Mouse (Mus musculus): ENCODE results near the gene Snx9.

The Snx9 gene

DNA sequence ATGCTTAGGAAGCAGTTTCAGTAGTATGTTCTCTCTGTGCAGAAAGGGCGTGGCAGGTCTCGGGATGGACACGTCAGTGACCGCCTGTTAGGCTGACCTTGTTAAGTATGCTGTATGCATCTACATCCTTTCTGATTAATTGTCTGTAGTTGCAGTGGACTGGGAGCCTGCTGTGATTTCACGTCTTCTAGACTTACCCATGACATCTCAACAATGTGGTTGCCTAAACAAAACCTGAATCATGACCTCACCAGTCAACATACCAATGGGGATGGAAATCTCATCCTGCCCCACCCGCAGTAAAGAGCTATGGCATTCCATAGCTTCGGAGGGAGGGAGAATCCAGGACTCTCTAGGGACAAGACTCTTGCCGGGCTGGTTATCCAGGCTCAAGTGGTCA lies 5.0 kb downstream of the Snx9 start:
- DNase-seq: no peak

DNA sequence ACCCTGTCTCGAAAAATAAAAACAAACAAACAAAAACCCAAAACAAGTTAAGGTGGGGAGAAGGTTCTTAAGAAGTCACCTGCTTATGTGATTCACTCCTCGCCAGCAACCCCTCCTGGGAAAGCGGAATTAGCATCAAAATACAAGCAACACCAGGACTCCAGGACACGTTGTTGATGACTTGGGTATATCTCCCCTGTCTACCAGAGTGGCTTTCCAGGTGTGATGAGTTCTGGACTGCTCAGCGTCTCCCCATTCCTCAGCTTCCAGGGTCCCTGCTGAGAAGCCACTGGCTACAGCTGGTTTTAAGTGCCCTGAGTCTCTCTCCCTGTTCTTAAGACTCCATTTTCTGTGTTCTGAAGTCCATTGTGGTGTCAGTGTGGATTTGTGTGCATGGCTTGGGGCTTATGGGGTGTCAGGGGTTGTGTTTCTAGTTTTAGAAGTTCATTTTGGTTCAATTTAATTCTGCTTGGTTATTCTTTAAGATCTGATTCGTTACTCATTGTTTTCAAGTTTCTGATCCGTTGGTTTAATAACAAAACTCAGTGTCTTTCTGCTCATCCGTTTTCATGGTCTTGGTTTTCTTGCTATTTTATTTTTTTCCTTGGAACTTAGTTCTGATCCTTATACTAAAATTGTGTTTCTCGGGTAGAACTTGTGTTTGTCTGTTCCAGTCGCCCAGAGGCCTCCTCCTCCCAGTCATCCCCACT lies 7.7 kb downstream of the Snx9 start:
- DNase-seq: no peak

GRCm38 (mm10) chr17:5849421-5849910 lies 8.3 kb downstream of the Snx9 start:
- peak; percentile 89 to 94 for DNase-seq

DNA sequence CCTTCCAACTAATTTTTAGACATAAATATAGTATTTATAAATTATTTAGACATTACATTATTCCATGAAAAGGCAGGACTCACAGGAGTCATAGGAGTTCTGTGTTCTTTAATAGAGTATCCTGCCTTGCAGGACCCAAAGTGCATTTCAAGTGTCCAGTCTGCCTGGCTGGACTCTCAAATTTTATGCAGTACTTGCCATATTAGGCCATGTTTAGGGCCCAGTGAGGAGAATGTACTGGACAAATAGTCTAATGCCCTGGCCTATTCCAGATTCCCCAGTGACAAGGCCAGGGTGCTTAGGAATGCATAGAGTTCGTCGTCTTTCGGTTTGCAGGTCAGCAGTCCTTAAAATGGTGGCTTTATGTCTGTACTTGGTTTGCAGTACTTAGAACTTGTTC lies 8.9 kb downstream of the Snx9 start:
- no peak for DNase-seq

DNA sequence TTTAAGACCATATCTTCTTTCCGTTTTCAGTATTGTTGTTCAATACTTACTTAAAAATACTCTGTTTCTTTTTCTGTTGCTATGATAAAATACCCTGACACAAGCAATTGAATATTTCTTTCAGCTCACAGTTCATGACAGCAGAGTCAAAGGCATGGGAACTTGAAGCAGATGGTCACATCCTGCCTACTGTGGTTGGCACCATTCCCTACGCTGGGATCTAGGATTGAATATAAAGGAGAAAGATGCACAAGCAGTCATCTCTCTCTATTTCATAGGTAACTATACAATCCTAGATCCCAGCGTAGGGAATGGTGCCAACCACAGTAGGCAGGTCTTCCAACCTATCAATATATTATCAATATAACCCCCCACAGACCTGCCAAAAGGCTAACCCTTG lies 9.3 kb downstream of the Snx9 start:
- DNase-seq: no peak

GRCm38 (mm10) chr17:5853936-5854335 lies 12.8 kb downstream of the Snx9 start:
- DNase-seq: no peak

DNA sequence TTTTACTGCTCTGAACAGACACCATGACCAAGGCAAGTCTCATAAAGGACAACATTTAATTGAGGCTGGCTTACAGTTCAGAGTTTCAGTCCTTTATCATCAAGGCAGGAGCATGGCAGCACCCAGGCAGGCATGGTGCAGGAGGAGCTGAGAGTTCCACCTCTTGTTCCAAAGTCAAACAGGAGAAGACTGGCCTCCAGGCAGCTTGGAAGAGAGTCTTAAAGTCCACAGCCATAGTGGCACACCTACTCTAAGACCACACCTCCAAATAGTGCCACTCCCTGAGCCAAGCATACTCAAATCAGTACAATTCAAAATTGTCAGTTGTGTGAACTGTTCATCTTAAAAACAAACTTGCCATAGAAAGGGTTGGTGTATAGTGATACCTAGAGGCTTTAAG lies 14.4 kb downstream of the Snx9 start:
- peak in 1 of 2 experiments; percentile 29 for DNase-seq

DNA sequence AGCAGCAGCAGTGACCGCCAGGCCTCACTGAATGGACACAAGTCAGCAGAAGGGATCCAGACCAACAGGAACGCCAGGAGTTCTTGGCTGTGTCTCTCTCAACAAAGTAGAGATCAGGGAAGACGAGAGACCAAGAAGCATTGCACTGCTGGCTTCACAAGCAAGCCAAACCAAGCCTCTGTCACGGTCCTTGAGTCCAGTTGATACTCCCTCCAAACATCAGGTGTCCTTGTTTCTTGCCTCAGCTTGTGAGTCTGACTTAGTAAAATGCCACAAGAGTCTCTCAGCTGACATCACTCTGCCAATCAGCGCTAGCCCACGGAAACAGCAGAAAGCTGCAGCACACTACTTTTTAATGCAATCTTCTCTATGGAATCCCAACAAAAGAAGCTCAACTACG lies 15.3 kb downstream of the Snx9 start:
- DNase-seq: peak in 1 of 2 experiments; percentile 30

- peak in 1 of 2 experiments; percentile 18 for DNase-seq
Measured at GRCm38 (mm10) chr17:5857206-5857605, 16.1 kb downstream of the Snx9 start.

DNA sequence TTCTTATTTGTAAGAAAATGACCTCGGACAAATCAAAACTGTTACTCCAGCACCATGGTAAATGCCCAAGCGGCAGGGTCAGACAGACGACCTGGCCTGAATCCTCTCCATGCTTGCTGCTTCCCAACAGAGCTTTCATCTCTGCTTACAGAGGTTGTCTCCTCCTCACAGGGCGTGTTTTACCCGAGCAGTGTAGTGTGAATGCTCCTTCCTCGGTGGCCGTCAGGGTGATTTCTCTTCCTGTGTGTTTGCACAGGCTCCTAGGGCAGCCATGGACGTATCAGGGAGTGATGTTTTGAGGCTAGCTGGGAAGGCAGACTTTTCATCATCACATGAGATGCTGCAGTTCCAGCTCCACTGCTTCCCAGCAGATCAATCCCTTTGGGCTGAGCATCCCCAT lies 17.1 kb downstream of the Snx9 start:
- DNase-seq: peak in 1 of 2 experiments; percentile 33

- no peak for DNase-seq
Measured at GRCm38 (mm10) chr17:5862285-5862684, 21.2 kb downstream of the Snx9 start.

GRCm38 (mm10) chr17:5862869-5863268 lies 21.7 kb downstream of the Snx9 start:
- DNase-seq: peak in 1 of 2 experiments; percentile 2

DNA sequence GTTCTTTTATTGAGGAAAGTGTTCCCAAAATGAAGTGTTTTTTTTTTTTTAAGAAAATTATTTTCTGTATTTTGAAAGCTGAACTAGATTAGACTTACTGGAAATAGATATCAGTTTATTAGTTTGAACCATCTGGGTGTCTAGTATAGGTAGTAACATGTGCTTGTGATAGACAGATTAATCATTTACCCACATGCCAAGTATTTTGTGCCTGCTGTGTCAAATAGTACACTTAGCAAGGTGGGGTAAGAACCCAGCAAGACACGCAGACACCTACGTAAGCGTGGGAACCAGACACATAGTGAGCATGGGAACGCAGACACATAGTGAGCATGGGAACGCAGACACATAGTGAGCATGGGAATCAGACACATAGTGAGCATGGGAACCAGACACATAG lies 22.6 kb downstream of the Snx9 start:
- DNase-seq: peak in 1 of 2 experiments; percentile 20

GRCm38 (mm10) chr17:5867456-5867855 lies 26.3 kb downstream of the Snx9 start:
- DNase-seq: peak in 1 of 2 experiments; percentile 21

- DNase-seq: peak; percentile 60 to 81
Measured at GRCm38 (mm10) chr17:5868319-5869031, 27.3 kb downstream of the Snx9 start.

DNA sequence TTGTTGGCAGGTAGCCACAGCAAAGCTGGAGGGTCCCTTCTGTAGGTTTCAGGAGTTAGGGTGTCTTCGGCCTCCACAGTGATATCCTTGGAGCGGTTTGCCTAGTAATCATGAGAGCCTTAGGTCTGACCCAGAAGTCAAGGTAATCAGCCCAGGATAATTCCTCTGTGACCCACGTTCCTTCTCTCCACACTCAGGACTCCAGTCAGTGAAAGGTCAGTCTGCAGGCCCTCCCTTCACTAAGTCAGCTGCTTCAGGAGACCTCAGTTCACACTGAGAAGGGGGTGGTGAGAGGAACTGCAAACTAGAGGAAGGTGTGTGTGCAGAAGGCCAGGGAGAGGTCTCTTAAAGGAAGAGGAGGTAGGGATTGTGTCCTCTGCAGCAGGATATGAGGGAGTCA lies 28.3 kb downstream of the Snx9 start:
- DNase-seq: peak in 1 of 2 experiments; percentile 70

- DNase-seq: peak in 1 of 2 experiments; percentile 20
Measured at GRCm38 (mm10) chr17:5870002-5870401, 28.9 kb downstream of the Snx9 start.

DNA sequence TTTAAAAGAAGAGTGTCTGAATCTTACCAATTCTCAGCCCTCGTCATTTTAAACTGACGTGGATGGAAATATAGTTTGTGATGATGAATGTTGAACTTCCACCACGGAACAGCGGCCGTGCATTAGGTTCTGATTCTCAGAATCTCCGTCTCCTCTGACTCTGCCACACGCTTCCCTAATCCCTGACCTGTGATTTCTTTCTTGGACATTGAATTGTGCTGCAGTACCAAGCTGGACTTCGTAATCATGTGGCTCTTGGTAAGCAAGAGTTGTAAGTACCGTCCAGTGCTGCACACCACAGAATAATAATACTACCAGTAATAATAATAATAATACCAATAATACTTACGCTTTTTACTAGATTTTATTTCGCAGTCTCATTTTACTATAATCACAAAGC lies 29.6 kb downstream of the Snx9 start:
- peak in 1 of 2 experiments; percentile 28 for DNase-seq

- DNase-seq: peak; percentile 86 to 90
Measured at GRCm38 (mm10) chr17:5872506-5872905, 31.4 kb downstream of the Snx9 start.

DNA sequence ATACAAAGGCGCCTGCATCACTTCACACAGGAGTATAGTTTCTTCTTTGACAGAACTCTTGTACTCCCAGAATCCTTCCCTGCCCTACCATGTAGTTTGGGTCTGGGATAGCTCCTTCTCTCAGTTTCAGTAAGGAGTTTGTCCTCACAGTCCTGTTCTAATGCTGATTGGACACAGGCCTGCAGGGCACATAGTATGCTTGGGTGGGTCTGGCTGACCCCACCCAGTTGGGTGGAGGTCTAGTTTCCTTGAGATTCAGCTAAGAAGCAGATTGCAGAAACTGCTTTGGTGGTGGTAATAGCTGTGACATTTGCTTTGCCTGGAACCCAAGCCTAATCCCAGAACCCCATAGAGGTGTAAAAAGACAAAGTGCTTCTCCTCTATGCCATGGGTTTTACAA lies 33.4 kb downstream of the Snx9 start:
- DNase-seq: peak in 1 of 2 experiments; percentile 10

DNA sequence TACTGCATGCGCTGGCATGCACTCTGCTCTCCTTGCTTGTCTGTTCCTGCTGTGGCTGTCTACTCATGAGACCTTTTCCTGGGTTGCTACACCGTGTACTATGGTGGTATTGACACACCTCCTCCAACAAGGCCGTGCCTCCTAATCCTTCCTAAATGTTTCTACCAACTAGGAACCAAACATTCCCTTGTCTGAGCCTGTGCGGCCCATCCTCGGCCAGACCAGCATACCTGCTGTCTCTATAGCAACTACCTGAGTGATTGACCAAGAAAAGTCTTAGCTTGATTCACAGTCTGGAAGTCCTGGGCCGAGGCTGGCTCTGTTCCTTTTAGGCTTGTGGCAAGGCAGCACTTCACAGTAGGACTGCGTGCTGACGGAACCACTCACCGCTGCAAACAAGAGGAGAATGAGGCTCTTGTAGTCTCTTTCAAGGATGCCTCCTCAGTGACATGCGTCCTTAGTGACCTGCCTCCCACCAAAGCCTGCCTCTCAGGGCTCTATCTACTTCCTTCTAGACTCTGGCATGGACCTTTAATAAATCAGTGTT lies 36.6 kb downstream of the Snx9 start:
- peak in 1 of 2 experiments; percentile 18 for DNase-seq

- DNase-seq: peak in 1 of 2 experiments; percentile 9
Measured at GRCm38 (mm10) chr17:5878878-5879277, 37.7 kb downstream of the Snx9 start.

- DNase-seq: peak; percentile 87 to 91
Measured at GRCm38 (mm10) chr17:5885474-5885873, 44.3 kb downstream of the Snx9 start.

All from kidney, postnatal 25 days (tissue).